Mouse (Mus musculus) MEL (cell line): Measurements from ENCODE around the gene Arid1b. TPM values are rescaled to one million over a fixed set of nuclear protein-coding genes. Genes with fewer than 3 reads are reported as not detected.

Experiments
- DNase-seq: peaks from one replicate; pipeline ENCODE4 v3.0.0; 2011; ENCODE audit warnings: low read depth, low spot score
- H3K27ac ChIP-seq: 2 replicates; pipeline ENCODE4 v1.5.1; 2012; ENCODE audit warnings: low read depth, mild to moderate bottlenecking, control low read depth, low read length, moderate library complexity; ENCODE audit not compliant: control insufficient read depth
- H3K27me3 ChIP-seq, 2 experiments: fragments of 150-350 bp in 1 of 2; sonication (generic) in 1 of 2; 2 replicates each; pipeline ENCODE4 v1.6.1; 2012; ENCODE audit warnings: low read length in 2 of 2, mild to moderate bottlenecking in 2 of 2, improper control_type of control experiment in 1 of 2, moderate library complexity in 1 of 2; ENCODE audit not compliant: insufficient read depth in 2 of 2, control insufficient read depth in 1 of 2
- H3K36me3 ChIP-seq, 2 experiments: 2 replicates each; pipeline ENCODE4 v1.6.1; 2012 to 2014; ENCODE audit warnings: low read length in 2 of 2, improper control_type of control experiment in 1 of 2, inconsistent platforms in 1 of 2, mild to moderate bottlenecking in 1 of 2; ENCODE audit not compliant: insufficient read depth in 2 of 2, control insufficient read depth in 1 of 2
- H3K4me1 ChIP-seq, 2 experiments: fragments of 150-350 bp in 1 of 2; sonication (generic) in 1 of 2; 2 replicates each; pipeline ENCODE4 v1.6.1; 2012; ENCODE audit warnings: low read length in 2 of 2, improper control_type of control experiment in 1 of 2, mild to moderate bottlenecking in 1 of 2; ENCODE audit not compliant: insufficient read depth in 2 of 2, control insufficient read depth in 1 of 2
- H3K4me3 ChIP-seq, 2 experiments: fragments of 150-350 bp in 1 of 2; sonication (generic) in 1 of 2; 2 replicates each; pipeline ENCODE4 v1.5.1; 2012; ENCODE audit warnings: low read depth in 2 of 2, low read length in 2 of 2, mild to moderate bottlenecking in 2 of 2, moderate library complexity in 2 of 2, control low read depth in 1 of 2, improper control_type of control experiment in 1 of 2; ENCODE audit not compliant: control insufficient read depth in 1 of 2, insufficient read depth in 1 of 2
- H3K79me2 ChIP-seq: 2 replicates; pipeline ENCODE4 v1.6.1; 2012; ENCODE audit warnings: mild to moderate bottlenecking, low read length, moderate library complexity; ENCODE audit not compliant: control insufficient read depth, poor library complexity, insufficient read depth
- H3K9ac ChIP-seq: 2 replicates; pipeline ENCODE4 v1.6.1; 2012; ENCODE audit warnings: low read depth, mild to moderate bottlenecking, control low read depth, low read length, moderate library complexity; ENCODE audit not compliant: control insufficient read depth, poor library complexity, severe bottlenecking
- H3K9me3 ChIP-seq: fragments of 150-350 bp; sonication (generic); replicated peaks from 2 replicates; pipeline ENCODE4 v1.6.1; 2012; ENCODE audit warnings: mild to moderate bottlenecking, low read length, improper control_type of control experiment, moderate library complexity; ENCODE audit not compliant: insufficient read depth
- BHLHE40 ChIP-seq: IDR thresholded peaks from 2 replicates; pipeline ENCODE4 v1.6.1; 2012; ENCODE audit warnings: low read depth, mild to moderate bottlenecking, inconsistent platforms, low read length, improper control_type of control experiment, borderline replicate concordance
- CHD1 ChIP-seq: IDR thresholded peaks from 2 replicates; pipeline ENCODE4 v1.6.1; 2012; ENCODE audit warnings: low read depth, mild to moderate bottlenecking, inconsistent platforms, low read length, improper control_type of control experiment
- CHD2 ChIP-seq: IDR thresholded peaks from 2 replicates; pipeline ENCODE4 v1.6.1; 2011; ENCODE audit warnings: low read length, improper control_type of control experiment
- E2F4 ChIP-seq: IDR thresholded peaks from 2 replicates; pipeline ENCODE4 v1.6.1; 2011; ENCODE audit warnings: low read depth, low read length, improper control_type of control experiment, borderline replicate concordance
- ELF1 ChIP-seq: IDR thresholded peaks from 2 replicates; pipeline ENCODE4 v1.6.1; 2014; ENCODE audit warnings: low read depth, mild to moderate bottlenecking, inconsistent platforms, low read length, improper control_type of control experiment, moderate library complexity
- EP300 ChIP-seq, 2 experiments: IDR thresholded peaks; 2 replicates each; pipeline ENCODE4 v1.6.1; 2011; ENCODE audit warnings: improper control_type of control experiment in 2 of 2, low read length in 2 of 2, low read depth in 1 of 2, mild to moderate bottlenecking in 1 of 2
- ETS1 ChIP-seq: IDR thresholded peaks from 2 replicates; pipeline ENCODE4 v1.6.1; 2012; ENCODE audit warnings: low read depth, mild to moderate bottlenecking, inconsistent platforms, low read length, improper control_type of control experiment, moderate library complexity
- GABPA ChIP-seq: IDR thresholded peaks from 2 replicates; pipeline ENCODE4 v1.6.1; 2012; ENCODE audit warnings: low read depth, mild to moderate bottlenecking, inconsistent platforms, low read length, improper control_type of control experiment, moderate library complexity
- GATA1 ChIP-seq: IDR thresholded peaks from 2 replicates; pipeline ENCODE4 v1.6.1; 2011; ENCODE audit warnings: low read depth, low read length, improper control_type of control experiment
- JUND ChIP-seq: IDR thresholded peaks from 2 replicates; pipeline ENCODE4 v1.6.1; 2011; ENCODE audit warnings: low read depth, mild to moderate bottlenecking, improper control_type of control experiment, low read length
- KAT2A ChIP-seq: conservative IDR thresholded peaks from 2 replicates; pipeline ENCODE4 v1.6.1; 2012; ENCODE audit warnings: low read depth, low read length, improper control_type of control experiment, inconsistent platforms
- MAFK ChIP-seq: IDR thresholded peaks from 2 replicates; pipeline ENCODE4 v1.6.1; 2011; ENCODE audit warnings: low read depth, mild to moderate bottlenecking, low read length, improper control_type of control experiment, borderline replicate concordance
- MAZ ChIP-seq: IDR thresholded peaks from 2 replicates; pipeline ENCODE4 v1.6.1; 2012; ENCODE audit warnings: low read depth, mild to moderate bottlenecking, inconsistent platforms, low read length, improper control_type of control experiment
- MEF2A ChIP-seq: IDR thresholded peaks from 2 replicates; pipeline ENCODE4 v1.6.1; 2014; ENCODE audit warnings: low read depth, mild to moderate bottlenecking, inconsistent platforms, low read length, improper control_type of control experiment; ENCODE audit not compliant: poor library complexity, insufficient replicate concordance, severe bottlenecking; ENCODE audit errors: extremely low read depth
- MXI1 ChIP-seq: IDR thresholded peaks from 2 replicates; pipeline ENCODE4 v1.6.1; 2011; ENCODE audit warnings: mild to moderate bottlenecking, low read depth, low read length, improper control_type of control experiment
- MYB ChIP-seq: IDR thresholded peaks from 2 replicates; pipeline ENCODE4 v1.6.1; 2011; ENCODE audit warnings: mild to moderate bottlenecking, low read depth, low read length, improper control_type of control experiment
- MYC ChIP-seq: IDR thresholded peaks from 2 replicates; pipeline ENCODE4 v1.6.1; 2011; ENCODE audit warnings: low read depth, mild to moderate bottlenecking, low read length, improper control_type of control experiment, moderate library complexity
- NELFE ChIP-seq: IDR thresholded peaks from 2 replicates; pipeline ENCODE4 v1.6.1; 2011; ENCODE audit warnings: low read depth, low read length, improper control_type of control experiment
- NRF1 ChIP-seq: IDR thresholded peaks from 2 replicates; pipeline ENCODE4 v1.6.1; 2014; ENCODE audit warnings: low read depth, mild to moderate bottlenecking, inconsistent platforms, low read length, improper control_type of control experiment, moderate library complexity; ENCODE audit not compliant: poor library complexity, insufficient read depth, severe bottlenecking
- POLR2A ChIP-seq, 2 experiments: IDR thresholded peaks; 2 replicates each; pipeline ENCODE4 v1.6.1; 2011 to 2012; ENCODE audit warnings: low read length in 2 of 2, mild to moderate bottlenecking in 2 of 2, control low read depth in 1 of 2, improper control_type of control experiment in 1 of 2, low read depth in 1 of 2, moderate library complexity in 1 of 2; ENCODE audit not compliant: control insufficient read depth in 1 of 2, insufficient read depth in 1 of 2, poor library complexity in 1 of 2
- SMC3 ChIP-seq: IDR thresholded peaks from 2 replicates; pipeline ENCODE4 v1.6.1; 2011; ENCODE audit warnings: low read depth, low read length, improper control_type of control experiment
- UBTF ChIP-seq: IDR thresholded peaks from 2 replicates; pipeline ENCODE4 v1.6.1; 2012; ENCODE audit warnings: low read depth, mild to moderate bottlenecking, inconsistent platforms, low read length, improper control_type of control experiment, moderate library complexity, borderline replicate concordance; ENCODE audit not compliant: insufficient read depth
- USF2 ChIP-seq, 2 experiments: IDR thresholded peaks; 2 replicates each; pipeline ENCODE4 v1.6.1; 2011 to 2012; ENCODE audit warnings: improper control_type of control experiment in 2 of 2, low read length in 2 of 2, borderline replicate concordance in 1 of 2, inconsistent platforms in 1 of 2, low read depth in 1 of 2, mild to moderate bottlenecking in 1 of 2; ENCODE audit not compliant: insufficient read depth in 1 of 2
- ZC3H11A ChIP-seq: IDR thresholded peaks from 2 replicates; pipeline ENCODE4 v1.6.1; 2012; ENCODE audit warnings: low read depth, mild to moderate bottlenecking, inconsistent platforms, low read length, improper control_type of control experiment
- ZKSCAN1 ChIP-seq: IDR thresholded peaks from 2 replicates; pipeline ENCODE4 v1.6.1; 2012; ENCODE audit warnings: low read depth, mild to moderate bottlenecking, inconsistent platforms, low read length, improper control_type of control experiment, moderate library complexity
- ZNF384 ChIP-seq: IDR thresholded peaks from 2 replicates; pipeline ENCODE4 v1.6.1; 2012; ENCODE audit warnings: low read depth, mild to moderate bottlenecking, inconsistent platforms, low read length, improper control_type of control experiment
- polyA plus RNA-seq, 2 experiments: library from polyadenylated mRNA; stranded (reverse) in 1 of 2; unstranded in 1 of 2; fragments of >175 nt in 1 of 2; fragments of >200 nt in 1 of 2; gene quantifications; 2 replicates each; pipeline versions ENCODE4 v1.2.1 to v1.2.4; 2012; ENCODE audit warnings: low replicate concordance in 2 of 2, low read depth in 1 of 2; ENCODE audit not compliant: insufficient read length in 2 of 2, insufficient read depth in 1 of 2, missing spikeins in 1 of 2
- total RNA-seq: library from RNA; depleted of rRNA; stranded (reverse); fragments of 300-350 nt; gene quantifications from 2 replicates; pipeline ENCODE4 v1.2.3, GENCODE M21; 2012

Gene Arid1b
- total and polyA plus RNA-seq, 3 experiments = 13.4 to 17.4 TPM; not detected in 1

DNA sequence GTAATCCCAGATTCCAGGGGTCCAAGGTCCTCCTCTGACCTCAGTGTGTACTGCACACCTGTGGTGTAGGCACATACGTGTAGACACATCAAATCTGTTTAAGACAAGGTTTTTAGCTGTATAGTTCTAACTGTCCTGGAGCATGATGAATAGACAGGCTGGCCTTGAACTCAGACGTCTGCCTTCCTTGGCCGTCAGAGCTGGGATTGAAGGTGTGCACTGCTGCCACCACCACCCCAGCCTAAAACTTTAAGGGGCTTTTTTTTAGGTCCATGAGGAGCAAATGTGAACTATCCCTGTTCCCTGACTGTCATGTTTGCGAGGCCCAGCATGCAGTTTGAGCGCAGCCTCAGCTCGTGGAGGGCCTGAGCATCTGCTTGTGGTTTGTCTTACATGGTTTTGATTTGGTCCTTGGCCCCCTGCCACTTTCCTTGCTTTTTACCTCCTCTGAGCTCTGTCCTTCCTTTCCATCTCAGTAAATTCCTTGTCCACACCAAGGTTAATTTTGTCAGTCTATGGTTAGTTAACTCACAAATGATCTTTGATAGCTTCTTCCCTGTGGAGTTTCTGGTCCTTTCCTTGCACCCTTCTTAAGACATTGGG, 224.9 kb downstream of the Arid1b start:
- Histone ChIP-seq H3K9me3 (no peaks in the 10 kb centered on the region), H3K79me2 (no peaks in the 10 kb centered on the region), H3K27ac (no peak overlapping the region), H3K9ac (no peak overlapping the region), H3K4me1 (peaks cover 11 to 12% of the 10 kb centered on the region in 2 experiments; a peak in 3 of 4 replicates), H3K4me3 (no peak overlapping the region), H3K27me3 (no peaks in the 10 kb centered on the region), H3K36me3 (peaks cover 0 to 3% of the 10 kb centered on the region in 2 experiments; a peak in 2 of 4 replicates)
- no peak for TF ChIP-seq GABPA
- no peak for TF ChIP-seq MEF2A
- no peak for TF ChIP-seq POLR2A (IDR thresholded peaks at IDR 0.05; ENCODE audit: control insufficient read depth in 1 of 2, insufficient read depth in 1 of 2, low read depth in 1 of 2, low read length in 2 of 2, poor library complexity in 1 of 2)
- TF ChIP-seq BHLHE40 = no peak
- TF ChIP-seq ETS1 = no peak
- no peak for TF ChIP-seq MAZ
- TF ChIP-seq ELF1 = no peak
- TF ChIP-seq USF2 (IDR thresholded peaks at IDR 0.05; ENCODE audit: borderline replicate concordance in 1 of 2, insufficient read depth in 1 of 2, low read depth in 1 of 2, low read length in 2 of 2) = no peak
- no peak for TF ChIP-seq ZKSCAN1
- TF ChIP-seq MYB = no peak
- no peak for TF ChIP-seq JUND
- TF ChIP-seq NRF1 = no peak
- TF ChIP-seq ZC3H11A = no peak
- no peak for TF ChIP-seq E2F4
- no peak for TF ChIP-seq GATA1
- no peak for TF ChIP-seq MYC
- TF ChIP-seq NELFE = no peak
- no peak for DNase-seq

DNA sequence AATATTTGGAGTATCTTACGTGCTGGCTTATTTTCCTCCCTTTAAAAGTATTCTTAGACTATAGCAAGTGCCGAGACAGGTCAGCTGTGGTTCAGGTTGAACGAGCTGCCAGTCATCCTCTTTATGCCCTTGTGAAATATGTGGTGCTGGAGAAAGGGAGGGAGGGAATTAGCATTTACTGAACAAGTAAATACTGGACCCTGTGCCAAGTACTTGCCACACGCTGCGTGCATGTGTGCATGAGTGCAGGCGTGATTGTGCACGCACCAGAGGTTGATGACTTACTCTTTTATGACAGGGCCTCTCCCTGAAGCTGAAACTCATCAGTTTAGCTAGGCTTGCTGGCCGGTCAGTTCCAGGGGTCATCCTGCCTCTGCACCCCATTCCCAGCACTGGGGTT, 226.9 kb downstream of the Arid1b start:
- TF ChIP-seq ZC3H11A (no peak), MAFK (no peak), MYC (no peak), ZNF384 (no peak), MAZ (no peak), GATA1 (no peak), CHD1 (no peak), MXI1 (no peak), ELF1 (no peak), CHD2 (no peak), KAT2A (no peak), MYB (no peak), SMC3 (no peak), UBTF (no peak), EP300 (IDR thresholded peaks at IDR 0.05; ENCODE audit: low read depth in 1 of 2, low read length in 2 of 2) (no peak)
- no peak overlapping the region for H3K27ac ChIP-seq
- DNase-seq = no peak
- no peaks in the 10 kb centered on the region for H3K27me3 ChIP-seq
- peaks cover 28 to 30% of the 10 kb centered on the region in 2 experiments for H3K4me1 ChIP-seq
- no peaks in the 10 kb centered on the region for H3K9me3 ChIP-seq
- no peak overlapping the region for H3K9ac ChIP-seq
- peaks cover 0 to 20% of the 10 kb centered on the region in 2 experiments; a peak in 2 of 4 replicates for H3K36me3 ChIP-seq
- H3K79me2 ChIP-seq = no peaks in the 10 kb centered on the region
- H3K4me3 ChIP-seq = no peak overlapping the region
